Mouse (Mus musculus) cerebellum, adult 2 months (tissue): ENCODE data around the gene St8sia1.

Source experiments
- CTCF ChIP-seq: fragments of 200-500 bp; IDR thresholded peaks from 2 replicates; pipeline ENCODE4 v1.5.1; 2011; ENCODE audit warnings: low read depth, mild to moderate bottlenecking, control low read depth, low read length, moderate library complexity, borderline replicate concordance; ENCODE audit not compliant: insufficient read depth
- POLR2A ChIP-seq: fragments of 200-500 bp; IDR thresholded peaks from 2 replicates; pipeline ENCODE4 v1.6.1; 2011; ENCODE audit warnings: low read length, control low read depth, borderline replicate concordance; ENCODE audit not compliant: insufficient read depth

DNA sequence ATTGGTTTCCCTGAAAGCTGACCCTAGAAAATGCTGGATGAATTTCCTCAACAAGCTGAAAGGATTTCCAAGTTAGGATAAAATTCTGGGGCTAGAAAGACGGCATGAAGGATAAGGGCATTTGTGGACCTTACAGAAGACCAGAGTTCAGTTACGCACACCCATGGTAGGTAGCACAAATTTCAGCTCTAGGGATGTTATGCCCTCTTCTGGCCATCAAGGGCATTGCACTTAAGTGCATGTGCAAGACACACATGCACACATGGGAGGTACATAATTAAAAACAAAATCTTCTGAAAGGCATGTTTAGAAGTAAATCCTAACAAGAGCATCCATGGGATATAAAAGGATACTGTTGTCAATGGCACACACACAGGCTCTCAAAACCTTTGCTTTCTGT, 105.3 kb downstream of the St8sia1 start:
- TF ChIP-seq CTCF (peak; percentile 39; the same call in 1 of the 2 replicates), POLR2A (no peak)
